In the genomic region with DNA sequence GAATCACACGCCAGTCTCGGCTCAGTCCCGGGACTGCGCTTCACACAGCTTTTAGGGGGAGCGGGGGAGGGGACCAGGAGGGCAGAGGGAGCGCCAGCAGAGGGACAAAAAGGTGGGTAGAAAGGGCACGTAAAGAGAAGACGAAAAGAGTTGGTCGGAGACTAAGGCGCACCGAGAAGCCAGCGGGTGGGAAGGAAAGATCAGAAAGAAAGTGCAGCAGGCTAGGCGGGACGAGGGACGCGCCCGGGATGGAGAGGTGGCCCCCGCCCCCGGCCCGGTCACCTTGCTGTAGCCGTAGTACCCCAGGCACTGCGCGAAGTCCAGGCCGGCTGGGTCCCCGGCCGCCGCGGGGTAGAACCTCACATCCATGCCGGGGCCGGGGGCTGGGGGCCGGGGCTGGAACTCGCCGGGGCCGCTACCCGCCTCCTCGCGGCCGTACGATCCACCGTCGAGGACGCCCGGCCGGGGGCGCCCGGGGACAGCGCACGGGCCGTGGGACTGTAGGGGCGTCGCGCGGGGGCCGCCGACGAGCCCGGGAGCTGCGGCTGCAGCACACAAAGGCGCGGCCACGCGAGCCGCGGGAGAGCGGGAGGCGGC, we compare ENCODE assay signal across 8 mouse cellular contexts. TPM values are rescaled to one million over a fixed set of nuclear protein-coding genes. Genes with fewer than 3 reads are reported as not detected.
A peak's percentile ranks its signal among the peaks of the same experiment; 100 is the strongest.
DNase-seq lines count a peak whose midpoint lies in the region; ATAC-seq and TF ChIP-seq lines count a peak whose summit lies in the region.

No protein-coding gene starts in this region.

- H3K27ac ChIP-seq in layer of hippocampus, adult 2 months: peak overlapping the region; percentile 82
- peak overlapping the region; percentile 92 for H3K27ac ChIP-seq in heart, embryonic 16.5 days (ENCODE audit: low read length)
- H3K27ac ChIP-seq in limb, embryonic 13.5 days: peak overlapping the region; percentile 79; the same call in 1 of the 2 replicates
- peak overlapping the region; percentile 97 for H3K27ac ChIP-seq in midbrain, embryonic 16.5 days (ENCODE audit: low read length)

- peak overlapping the region; percentile 96 for H3K9ac ChIP-seq in heart, embryonic 16.5 days (ENCODE audit: low read length)
- H3K9ac ChIP-seq in limb, embryonic 13.5 days: peak overlapping the region; percentile 84
- peak overlapping the region; percentile 96 for H3K9ac ChIP-seq in midbrain, embryonic 16.5 days (ENCODE audit: low read depth, low read length)

- ATAC-seq in heart, embryonic 16.5 days (replicated peaks; ENCODE audit: extremely low read depth, insufficient read depth, low FRiP score): peak; percentile 63
- ATAC-seq in limb, embryonic 13.5 days (ENCODE audit: low FRiP score, low read depth): peak; percentile 55; the same call in 1 of the 2 replicates
- peak; percentile 62 for ATAC-seq in midbrain, embryonic 16.5 days

- TF ChIP-seq CTCF in layer of hippocampus, adult 2 months (conservative IDR thresholded peaks at IDR 0.05): peak; percentile 40

- no peaks in the 10 kb centered on the region for H3K9me3 ChIP-seq in heart, embryonic 16.5 days (replicated peaks; ENCODE audit: control insufficient read depth, low read length)
- H3K9me3 ChIP-seq in limb, embryonic 13.5 days: no peaks in the 10 kb centered on the region
- no peaks in the 10 kb centered on the region for H3K9me3 ChIP-seq in midbrain, embryonic 16.5 days (replicated peaks; ENCODE audit: control insufficient read depth, low read length, poor library complexity, severe bottlenecking)

- peak overlapping the region; percentile 85 for H3K4me2 ChIP-seq in heart, embryonic 16.5 days (ENCODE audit: low read depth, low read length)
- peak overlapping the region; percentile 86 for H3K4me2 ChIP-seq in limb, embryonic 13.5 days (replicated peaks)
- peak overlapping the region; percentile 67 for H3K4me2 ChIP-seq in midbrain, embryonic 16.5 days (ENCODE audit: low read length)

- no peak for DNase-seq in layer of hippocampus, adult 2 months (ENCODE audit: low spot score in 2 of 2)
- DNase-seq in layer of hippocampus, postnatal 36 days: no peak
- DNase-seq in embryo, embryonic 11 days: peak; percentile 67
- DNase-seq in c-Kit-positive CD71-positive TER-119-positive erythroid progenitor cells, embryonic 14.5 days (ENCODE audit: low spot score): no peak
- no peak for DNase-seq in spleen, postnatal 4 days (ENCODE audit: low spot score in 2 of 2)

- no peaks in the 10 kb centered on the region for H3K27me3 ChIP-seq in heart, embryonic 16.5 days (ENCODE audit: control insufficient read depth, insufficient read depth, low read length)
- peaks cover 40% of the 10 kb centered on the region for H3K27me3 ChIP-seq in limb, embryonic 13.5 days
- H3K27me3 ChIP-seq in midbrain, embryonic 16.5 days (ENCODE audit: control insufficient read depth, insufficient read depth, low read depth, low read length): no peaks in the 10 kb centered on the region

- WGBS in heart, embryonic 16.5 days: under 1% methylated on average over 56 of the region's 66 CpGs
- 0% methylated on average over 64 of the region's 66 CpGs for WGBS in limb, embryonic 13.5 days
- under 1% methylated on average over 55 of the region's 66 CpGs for WGBS in midbrain, embryonic 16.5 days

- peaks cover 16% of the 10 kb centered on the region for H3K4me1 ChIP-seq in heart, embryonic 16.5 days (ENCODE audit: control insufficient read depth, insufficient read depth, low read length)
- peaks cover 21% of the 10 kb centered on the region for H3K4me1 ChIP-seq in limb, embryonic 13.5 days
- H3K4me1 ChIP-seq in midbrain, embryonic 16.5 days (ENCODE audit: control insufficient read depth, insufficient read depth, low read length): peaks cover 19% of the 10 kb centered on the region

- H3K36me3 ChIP-seq in heart, embryonic 16.5 days (ENCODE audit: control insufficient read depth, insufficient read depth): no peaks in the 10 kb centered on the region
- no peaks in the 10 kb centered on the region for H3K36me3 ChIP-seq in limb, embryonic 13.5 days
- no peaks in the 10 kb centered on the region for H3K36me3 ChIP-seq in midbrain, embryonic 16.5 days (ENCODE audit: control insufficient read depth, insufficient read depth, low read length)

- H3K4me3 ChIP-seq in layer of hippocampus, adult 2 months: peak overlapping the region; percentile 73
- H3K4me3 ChIP-seq in heart, embryonic 16.5 days (ENCODE audit: low read length): peak overlapping the region; percentile 87
- peak overlapping the region; percentile 72 for H3K4me3 ChIP-seq in limb, embryonic 13.5 days
- peak overlapping the region; percentile 89 for H3K4me3 ChIP-seq in midbrain, embryonic 16.5 days (ENCODE audit: low read depth, low read length)

RNA-seq across cellular contexts. Expression of a gene that starts 0.5 kb away (rescaled TPM):
- 10 to 100 TPM; 12.3 to 14.0 TPM for total RNA-seq in layer of hippocampus, adult 2 months (2021)
- 10 to 100 TPM; 11.3 to 12.2 TPM for total RNA-seq in layer of hippocampus, postnatal 36 days (2021)
- polyA plus RNA-seq in heart, embryonic 16.5 days (2015; fragmentation: Nextera tagmentation; extraction: Ambion mirVana): 5.6 and 8.9 TPM in 2 replicates
- polyA plus RNA-seq in limb, embryonic 13.5 days (2015; fragmentation: Nextera tagmentation; extraction: Ambion mirVana): 7.4 and 8.2 TPM in 2 replicates
- 17.3 and 21.9 TPM in 2 replicates for polyA plus RNA-seq in midbrain, embryonic 16.5 days (2015; fragmentation: Nextera tagmentation; extraction: Ambion mirVana)
